7 mouse cellular contexts compared by ENCODE assay signal in the genomic region with DNA sequence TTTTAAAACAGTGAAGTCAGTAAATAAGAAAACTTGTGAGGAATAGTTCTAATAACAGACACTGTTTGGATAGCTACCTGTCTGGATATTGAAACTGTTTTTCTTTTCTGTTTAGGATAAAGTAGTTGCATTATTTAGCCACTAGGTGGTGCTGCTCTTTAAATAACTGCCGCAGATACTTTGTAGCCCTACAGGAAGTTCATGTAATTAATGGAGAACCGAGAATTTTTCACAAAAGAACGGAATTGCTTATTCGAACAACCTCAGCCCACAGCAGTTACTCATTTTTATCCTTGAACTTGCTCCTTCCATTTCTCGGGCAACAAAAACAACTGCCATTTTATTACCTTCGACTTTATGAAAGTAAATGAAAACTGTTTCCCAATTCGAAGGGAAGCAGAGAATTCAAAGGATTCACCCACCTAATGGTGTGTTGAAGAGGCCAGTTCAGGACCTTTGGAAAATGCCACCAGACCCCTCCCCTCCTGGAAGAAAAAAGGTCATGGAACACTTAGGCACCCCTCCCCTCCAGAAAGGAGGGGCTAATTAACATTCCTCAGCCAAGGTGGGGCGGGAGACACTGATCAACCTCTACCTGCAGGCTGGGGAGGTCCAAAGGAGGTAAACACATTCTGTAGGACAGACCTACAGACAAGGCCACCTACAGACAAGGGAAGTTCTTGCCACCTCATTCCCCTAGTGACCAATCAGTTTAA.
A peak's percentile ranks its signal among the peaks of the same experiment; 100 is the strongest.
DNase-seq lines count a peak whose midpoint lies in the region; ATAC-seq and TF ChIP-seq lines count a peak whose summit lies in the region.

No protein-coding gene starts in this region.

- no peaks in the 10 kb centered on the region for H3K79me2 ChIP-seq in CH12.LX (replicated peaks; ENCODE audit: control insufficient read depth, extremely low read depth, insufficient read depth, poor library complexity, severe bottlenecking)

- peaks cover 2 to 4% of the 10 kb centered on the region in 2 experiments; a peak in 2 of 4 replicates for H3K4me1 ChIP-seq in CH12.LX (ENCODE audit: control insufficient read depth in 1 of 2, insufficient read depth in 2 of 2)
- H3K4me1 ChIP-seq in heart, embryonic 15.5 days (replicated peaks), result peaks cover 5% of the 10 kb centered on the region
- H3K4me1 ChIP-seq in limb, embryonic 14.5 days (ENCODE audit: control insufficient read depth, insufficient read depth, low read length), result no peaks in the 10 kb centered on the region

- no peaks in the 10 kb centered on the region for H3K36me3 ChIP-seq in CH12.LX (replicated peaks in 1 of 2; ENCODE audit: control insufficient read depth in 1 of 2, insufficient read depth in 1 of 2, low read length in 1 of 2)
- no peaks in the 10 kb centered on the region for H3K36me3 ChIP-seq in heart, embryonic 15.5 days
- no peaks in the 10 kb centered on the region for H3K36me3 ChIP-seq in limb, embryonic 14.5 days (ENCODE audit: control insufficient read depth, insufficient read depth, low read length)

- TF ChIP-seq EP300 in CH12.LX (IDR thresholded peaks at IDR 0.05; ENCODE audit: low read length), result no peak

- TF ChIP-seq RAD21 in CH12.LX (IDR thresholded peaks at IDR 0.05; ENCODE audit: low read depth, low read length), result peak; percentile 82

- peak overlapping the region; percentile 39 to 51 (median 46) for H3K4me3 ChIP-seq in CH12.LX (replicated peaks in 1 of 3; ENCODE audit: low read depth in 2 of 3, low read length in 2 of 3, poor library complexity in 1 of 3)
- H3K4me3 ChIP-seq in heart, embryonic 15.5 days, result peak overlapping the region; percentile 47
- peak overlapping the region; percentile 32 for H3K4me3 ChIP-seq in limb, embryonic 14.5 days (replicated peaks; ENCODE audit: low read length)

- peak overlapping the region; percentile 72; the same call in 1 of the 2 replicates for H3K9ac ChIP-seq in CH12.LX (ENCODE audit: insufficient read depth, low read depth)
- peak overlapping the region; percentile 21; the same call in 1 of the 2 replicates for H3K9ac ChIP-seq in heart, embryonic 15.5 days
- H3K9ac ChIP-seq in limb, embryonic 14.5 days (ENCODE audit: low read depth, low read length, severe bottlenecking), result no peak overlapping the region

- peak; percentile 46 to 90; a peak in 3 of 4 replicates for TF ChIP-seq CTCF in CH12.LX (conservative IDR thresholded peaks at IDR 0.05 in 1 of 2, IDR thresholded peaks at IDR 0.05 in 1 of 2; ENCODE audit: low read depth in 2 of 2, low read length in 2 of 2)

- ATAC-seq in heart, embryonic 15.5 days (replicated peaks; ENCODE audit: insufficient number of reproducible peaks, insufficient read depth, low FRiP score, low read depth), result no peak
- ATAC-seq in limb, embryonic 14.5 days (ENCODE audit: low FRiP score, low read depth), result peak; percentile 70

- H3K27ac ChIP-seq in CH12.LX (ENCODE audit: insufficient read depth, low read depth), result no peak overlapping the region
- H3K27ac ChIP-seq in heart, embryonic 15.5 days, result no peak overlapping the region
- H3K27ac ChIP-seq in limb, embryonic 14.5 days (replicated peaks; ENCODE audit: low read depth, low read length), result no peak overlapping the region

- H3K4me2 ChIP-seq in CH12.LX (ENCODE audit: insufficient read depth, low read depth, poor library complexity, severe bottlenecking), result peak overlapping the region; percentile 53
- peak overlapping the region; percentile 63 for H3K4me2 ChIP-seq in heart, embryonic 15.5 days
- peak overlapping the region; percentile 45 for H3K4me2 ChIP-seq in limb, embryonic 14.5 days (replicated peaks; ENCODE audit: low read depth, low read length, severe bottlenecking)

- dilution Hi-C loops in CH12.LX (cut with MboI; ENCODE audit: extremely low pct_ligation_motif_present, extremely low pct_unique_long_range_greater_than_20kb, low sequenced_read_pairs), result no loop called here

- in situ Hi-C loops in CH12.LX (cut with MboI; ENCODE audit: low pct_ligation_motif_present, low pct_unique_long_range_greater_than_20kb, low sequenced_read_pairs), result loop anchor here (25.0 kb wide), 3 partner anchors 148 to 798 kb away; no protein-coding TSS in a partner anchor

- H3K9me3 ChIP-seq in CH12.LX (replicated peaks; ENCODE audit: low read length), result no peaks in the 10 kb centered on the region
- H3K9me3 ChIP-seq in heart, embryonic 15.5 days (replicated peaks), result no peaks in the 10 kb centered on the region
- H3K9me3 ChIP-seq in limb, embryonic 14.5 days (ENCODE audit: control insufficient read depth, low read length), result no peaks in the 10 kb centered on the region

- WGBS in heart, embryonic 15.5 days, result 16% methylated on average over 8 of the region's 8 CpGs
- 14% methylated on average over 8 of the region's 8 CpGs for WGBS in limb, embryonic 14.5 days

- no peaks in the 10 kb centered on the region for H3K27me3 ChIP-seq in CH12.LX (replicated peaks)
- H3K27me3 ChIP-seq in heart, embryonic 15.5 days, result no peaks in the 10 kb centered on the region
- H3K27me3 ChIP-seq in limb, embryonic 14.5 days (ENCODE audit: control insufficient read depth, insufficient read depth, low read length), result no peaks in the 10 kb centered on the region

- DNase-seq in 416B (ENCODE audit: low read depth) (peak; percentile 89), CH12.LX (ENCODE audit: extremely low read depth) (peak; percentile 85)
- DNase-seq in embryo, embryonic 10 days (ENCODE audit: low spot score), result peak; percentile 75
- peak; percentile 88 for DNase-seq in limb, embryonic 14.5 days (ENCODE audit: low spot score)
- DNase-seq in naive thymus-derived CD4-positive, alpha-beta T cell, adult 2 months (ENCODE audit: low read depth), result peak; percentile 55
- DNase-seq in ovary, adult 18-20 months (ENCODE audit: low spot score), result no peak

- no peak for TF ChIP-seq POLR2A in CH12.LX (IDR thresholded peaks at IDR 0.05; ENCODE audit: low read depth, low read length)
- no peak for TF ChIP-seq POLR2A in limb, embryonic 14.5 days (IDR thresholded peaks at IDR 0.05; ENCODE audit: borderline replicate concordance, extremely low read depth, insufficient read depth, insufficient read length)

TF ChIP-seq in CH12.LX, 34 proteins besides CTCF, POLR2A, EP300 and RAD21:
- TF ChIP-seq CHD1 (IDR thresholded peaks at IDR 0.05; ENCODE audit: low read depth, low read length) (no peak), NRF1 (IDR thresholded peaks at IDR 0.05; ENCODE audit: low read depth, low read length) (no peak), ZKSCAN1 (IDR thresholded peaks at IDR 0.05; ENCODE audit: borderline replicate concordance, low read depth, low read length) (no peak), ZMIZ1 (IDR thresholded peaks at IDR 0.05; ENCODE audit: low read depth, low read length) (no peak), POLR2AphosphoS2 (IDR thresholded peaks at IDR 0.05; ENCODE audit: low read depth, low read length) (no peak), CHD2 (IDR thresholded peaks at IDR 0.05; ENCODE audit: low read length) (no peak), PAX5 (IDR thresholded peaks at IDR 0.05; ENCODE audit: low read length) (no peak), TBP (conservative IDR thresholded peaks at IDR 0.05; ENCODE audit: low read depth, low read length) (peak; percentile 74; the same call in 1 of the 2 replicates), SMC3 (IDR thresholded peaks at IDR 0.05; ENCODE audit: low read depth, low read length) (peak; percentile 29; the same call in 1 of the 2 replicates), UBTF (IDR thresholded peaks at IDR 0.05; ENCODE audit: low read depth, low read length) (no peak), IRF4 (IDR thresholded peaks at IDR 0.05; ENCODE audit: low read depth, low read length) (no peak), USF1 (IDR thresholded peaks at IDR 0.05; ENCODE audit: low read depth, low read length) (no peak), TCF12 (IDR thresholded peaks at IDR 0.05; ENCODE audit: low read depth, low read length) (no peak), ELF1 (IDR thresholded peaks at IDR 0.05; ENCODE audit: low read depth, low read length) (0 out of 2 replicates have a peak, but pooled peaks have one; percentile 21), USF2 (conservative IDR thresholded peaks at IDR 0.05; ENCODE audit: low read depth, low read length) (no peak), MXI1 (IDR thresholded peaks at IDR 0.05; ENCODE audit: low read depth, low read length) (no peak)
